Mouse (Mus musculus) G1E (cell line): ENCODE data around the gene Igfbp2. TPM values are rescaled to one million over a fixed set of nuclear protein-coding genes. Genes with fewer than 3 reads are reported as not detected.

Experiments
- ATAC-seq: 2 replicates; pipeline ENCODE4 v1.8.0; 2016; ENCODE audit warnings: mild to moderate bottlenecking; ENCODE audit not compliant: insufficient number of reproducible peaks, poor library complexity, low FRiP score, severe bottlenecking; ENCODE audit errors: extremely low read depth
- DNase-seq: peaks from one replicate; pipeline ENCODE4 v3.0.0; 2012; ENCODE audit warnings: low spot score
- H3K27me3 ChIP-seq: 2 replicates; pipeline ENCODE4 v1.6.1; 2012; ENCODE audit warnings: mild to moderate bottlenecking, low read length, inconsistent platforms; ENCODE audit not compliant: insufficient read depth
- H3K36me3 ChIP-seq: replicated peaks from 2 replicates; pipeline ENCODE3; 2012; ENCODE audit warnings: mild to moderate bottlenecking, inconsistent platforms
- H3K4me1 ChIP-seq: 2 replicates; pipeline ENCODE4 v1.6.1; 2012; ENCODE audit warnings: low read depth, low read length, inconsistent platforms, mixed read lengths; ENCODE audit not compliant: insufficient read depth
- H3K4me3 ChIP-seq: 2 replicates; pipeline ENCODE4 v1.5.1; 2012; ENCODE audit warnings: low read depth, mild to moderate bottlenecking, inconsistent platforms, low read length, moderate library complexity, mixed read lengths
- H3K9me3 ChIP-seq: replicated peaks from 2 replicates; pipeline ENCODE4 v1.6.1; 2012; ENCODE audit warnings: inconsistent platforms
- CTCF ChIP-seq: IDR thresholded peaks from 2 replicates; pipeline ENCODE4 v1.5.1; 2012; ENCODE audit warnings: low read depth, low read length, inconsistent platforms, mixed read lengths
- GATA1 ChIP-seq: IDR thresholded peaks from 2 replicates; pipeline ENCODE4 v1.6.1; 2012; ENCODE audit warnings: borderline replicate concordance, low read length, inconsistent platforms, mixed read lengths
- GATA2 ChIP-seq: IDR thresholded peaks from 2 replicates; pipeline ENCODE4 v1.6.1; 2012; ENCODE audit warnings: low read depth, low read length, inconsistent platforms, borderline replicate concordance
- POLR2AphosphoS5 ChIP-seq: IDR thresholded peaks from 2 replicates; pipeline ENCODE4 v1.6.1; 2012; ENCODE audit warnings: low read depth, low read length, inconsistent platforms; ENCODE audit not compliant: insufficient replicate concordance
- TAL1 ChIP-seq: conservative IDR thresholded peaks from 2 replicates; pipeline ENCODE4 v1.6.1; 2012; ENCODE audit warnings: low read depth, low read length, inconsistent platforms, mixed read lengths
- polyA plus RNA-seq: library from polyadenylated mRNA; stranded (reverse); fragments of >175 nt; gene quantifications from 2 replicates; pipeline ENCODE4 v1.2.3, GENCODE M21; 2012
- total RNA-seq, 2 experiments: library from RNA; stranded (forward) in 1 of 2; stranded (reverse) in 1 of 2; fragments of 200-1000 nt in 1 of 2; fragments of >200 nt in 1 of 2; fragmentation: Nextera tagmentation in 1 of 2; gene quantifications; 2 replicates each; pipeline ENCODE4 v1.2.3; 2014 to 2017

Gene Igfbp2
- total and polyA plus RNA-seq, 3 experiments = 0.55 TPM; not detected in 2

DNA sequence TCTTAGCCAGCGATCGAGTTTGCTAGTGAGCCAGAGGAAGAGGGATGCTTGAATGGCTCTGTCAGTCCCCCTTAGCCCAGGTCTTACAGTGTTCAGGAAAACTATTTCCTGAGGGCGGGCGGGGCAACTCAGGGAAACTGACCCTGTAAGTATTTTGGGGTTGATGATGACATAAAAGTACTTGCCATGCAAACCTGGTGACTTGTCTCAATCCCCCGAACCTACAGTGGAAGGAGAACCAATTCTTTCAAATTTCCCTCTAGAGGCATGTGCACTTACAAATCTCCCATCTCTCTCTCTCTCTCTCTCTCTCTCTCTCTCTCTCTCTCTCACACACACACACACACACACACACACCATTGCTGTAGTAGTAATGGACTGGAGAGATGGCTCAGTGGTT lies 4.5 kb downstream of the Igfbp2 start:
- Histone ChIP-seq H3K4me3 (no peak overlapping the region), H3K36me3 (no peaks in the 10 kb centered on the region), H3K4me1 (no peaks in the 10 kb centered on the region), H3K9me3 (no peaks in the 10 kb centered on the region), H3K27me3 (peaks cover 34% of the 10 kb centered on the region)
- no peak for DNase-seq
- TF ChIP-seq POLR2AphosphoS5 (no peak), GATA1 (no peak), TAL1 (no peak), CTCF (no peak), GATA2 (no peak)
- ATAC-seq = no peak

DNA sequence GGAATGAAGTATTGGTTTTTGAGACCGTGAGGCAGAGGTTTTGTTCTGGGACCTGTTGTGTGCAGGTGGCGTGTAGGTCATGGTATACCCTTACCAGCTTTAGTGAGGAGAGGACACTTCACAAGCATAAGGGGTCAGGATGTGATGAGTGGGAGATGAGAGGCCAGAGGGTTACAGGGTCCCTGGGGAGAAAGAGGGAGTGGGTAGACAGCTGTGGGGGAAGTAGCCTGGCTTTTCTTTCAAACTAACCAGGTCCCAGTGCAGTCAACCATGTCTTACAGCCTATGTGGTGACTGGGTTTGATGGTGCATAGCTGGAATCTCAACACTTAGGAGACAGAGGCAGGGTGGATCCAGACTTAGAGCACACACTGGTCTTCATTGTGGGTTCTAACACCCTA lies 6.2 kb downstream of the Igfbp2 start:
- TF ChIP-seq POLR2AphosphoS5 = no peak
- no peak for TF ChIP-seq GATA1
- no peak for TF ChIP-seq GATA2
- no peak for TF ChIP-seq CTCF
- TF ChIP-seq TAL1 = no peak
- H3K4me3 ChIP-seq = no peak overlapping the region
- H3K9me3 ChIP-seq = no peaks in the 10 kb centered on the region
- ATAC-seq (no peak), DNase-seq (no peak)
- H3K36me3 ChIP-seq = no peaks in the 10 kb centered on the region
- H3K27me3 ChIP-seq = peaks cover 19% of the 10 kb centered on the region
- H3K4me1 ChIP-seq = no peaks in the 10 kb centered on the region

DNA sequence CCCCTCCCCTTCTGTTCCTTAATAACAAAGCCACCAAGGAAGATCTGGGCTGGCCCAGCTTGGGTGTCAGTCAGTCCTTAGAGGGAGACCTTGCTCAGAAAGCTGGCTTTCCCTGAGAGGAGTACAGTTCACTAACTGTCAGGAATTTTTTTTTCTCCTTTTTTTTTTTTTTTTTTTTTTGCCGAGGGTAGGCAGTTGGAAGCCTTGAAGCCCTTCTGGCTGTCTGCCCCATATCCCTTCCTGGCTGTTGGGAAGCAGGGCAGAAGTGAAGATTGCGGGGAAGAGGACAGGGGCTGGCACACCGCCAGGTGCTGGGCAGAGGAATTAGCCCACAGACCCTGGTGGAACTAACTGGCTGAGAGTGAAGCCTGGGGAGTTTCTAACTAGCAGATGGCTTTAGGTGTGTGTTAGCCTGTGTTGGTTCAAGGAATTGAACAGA lies 8.4 kb downstream of the Igfbp2 start:
- H3K36me3 ChIP-seq = no peaks in the 10 kb centered on the region

GRCm38 (mm10) chr1:72833563-72833962 lies 9.3 kb downstream of the Igfbp2 start:
- Histone ChIP-seq H3K27me3 (no peaks in the 10 kb centered on the region; the same call in 1 of the 2 replicates), H3K4me1 (no peaks in the 10 kb centered on the region), H3K36me3 (no peaks in the 10 kb centered on the region), H3K9me3 (no peaks in the 10 kb centered on the region), H3K4me3 (no peak overlapping the region)
- TF ChIP-seq POLR2AphosphoS5 (no peak), GATA1 (no peak), TAL1 (no peak), GATA2 (no peak), CTCF (no peak)
- ATAC-seq (no peak), DNase-seq (no peak)

More for the DNA sequence above, 8.4 kb downstream of the Igfbp2 start:
- H3K9me3 ChIP-seq = no peaks in the 10 kb centered on the region
- DNase-seq = no peak
- TF ChIP-seq TAL1 (no peak), GATA1 (no peak), CTCF (no peak), POLR2AphosphoS5 (no peak), GATA2 (no peak)
- H3K4me1 ChIP-seq = no peaks in the 10 kb centered on the region
- no peak for ATAC-seq
- H3K27me3 ChIP-seq = peaks cover 5% of the 10 kb centered on the region
- H3K4me3 ChIP-seq = no peak overlapping the region

DNA sequence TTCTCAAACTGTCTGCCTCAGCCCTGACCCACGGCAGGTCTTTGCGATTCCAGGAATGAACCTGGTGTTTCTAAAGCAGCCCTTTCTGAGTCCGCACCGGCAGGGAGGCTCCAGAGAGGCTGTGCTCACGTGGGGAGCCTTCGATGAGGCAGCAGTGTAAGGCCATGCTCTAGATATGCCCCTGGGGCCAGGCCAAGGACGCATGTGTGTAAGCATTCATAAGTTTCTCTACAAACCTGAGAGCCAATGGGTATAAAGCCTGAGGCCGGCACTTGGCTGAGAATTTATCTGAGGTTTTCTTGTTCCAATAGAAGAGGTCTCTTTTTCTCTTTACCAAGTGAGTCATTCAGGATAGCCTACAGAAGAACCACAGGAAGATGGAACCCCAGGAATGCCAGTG lies 15.1 kb downstream of the Igfbp2 start:
- Histone ChIP-seq H3K9me3 (no peaks in the 10 kb centered on the region), H3K4me1 (no peaks in the 10 kb centered on the region), H3K4me3 (no peak overlapping the region), H3K36me3 (no peaks in the 10 kb centered on the region), H3K27me3 (peaks cover 3% of the 10 kb centered on the region)
- no peak for TF ChIP-seq GATA2
- no peak for TF ChIP-seq TAL1
- ATAC-seq (no peak), DNase-seq (no peak)

DNA sequence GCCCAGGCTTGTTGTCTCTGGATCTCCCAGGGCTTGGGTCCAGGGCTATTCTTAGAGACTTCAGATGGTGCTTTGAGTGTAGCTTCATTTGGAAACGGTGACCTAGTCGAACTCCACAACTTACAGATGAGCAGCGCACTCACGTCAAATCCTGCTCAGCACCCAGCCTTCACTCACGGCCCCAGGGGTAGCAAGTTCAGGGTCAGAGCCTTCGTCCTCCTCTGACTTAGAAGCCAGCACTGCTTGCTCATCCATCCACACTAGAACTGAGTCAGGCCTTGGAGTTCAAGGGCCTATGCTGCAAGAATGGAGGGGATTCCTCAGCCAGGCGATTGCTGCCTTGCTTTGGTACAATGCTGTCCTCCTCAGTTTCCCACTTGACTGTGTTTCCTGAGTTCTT lies 15.5 kb downstream of the Igfbp2 start:
- TF ChIP-seq POLR2AphosphoS5 (no peak), TAL1 (no peak), GATA1 (no peak), GATA2 (no peak), CTCF (no peak)
- no peaks in the 10 kb centered on the region for H3K36me3 ChIP-seq

More for the DNA sequence above, 15.5 kb downstream of the Igfbp2 start:
- DNase-seq = no peak
- Histone ChIP-seq H3K27me3 (peaks cover 3% of the 10 kb centered on the region), H3K4me1 (no peaks in the 10 kb centered on the region), H3K9me3 (no peaks in the 10 kb centered on the region), H3K4me3 (no peak overlapping the region)
- ATAC-seq = no peak
